Mouse (Mus musculus) cerebellum, adult (tissue): ENCODE measurements around the gene Qsox2.

Experiments
- ATAC-seq: cut with Nextera tagmentation; 2 replicates; pipeline ENCODE4 v1.9.2; 2017; ENCODE audit warnings: mild to moderate bottlenecking, moderate library complexity, mixed read lengths; ENCODE audit not compliant: insufficient number of reproducible peaks, low FRiP score, low TSS enrichment

Gene Qsox2

DNA sequence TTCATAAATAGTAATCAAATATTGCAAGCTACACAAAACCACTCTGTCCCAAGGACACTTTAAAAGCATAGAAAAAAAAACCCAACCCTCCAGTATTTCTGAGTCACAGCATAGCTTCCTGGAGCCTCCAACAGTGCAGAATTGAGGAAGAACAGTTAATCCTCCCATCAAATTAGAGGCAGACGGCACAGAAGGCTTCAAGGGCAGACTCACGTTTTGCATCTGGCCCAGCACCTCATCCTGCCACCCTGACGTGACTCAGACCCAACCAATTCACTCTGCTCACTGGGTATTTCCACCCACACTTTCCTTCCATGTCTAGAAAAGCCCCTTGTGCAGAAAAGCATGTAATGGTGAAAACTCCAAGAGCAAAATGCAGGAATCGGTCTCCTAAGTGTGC is 7.1 kb downstream of the Qsox2 start:
- ATAC-seq: no peak

DNA sequence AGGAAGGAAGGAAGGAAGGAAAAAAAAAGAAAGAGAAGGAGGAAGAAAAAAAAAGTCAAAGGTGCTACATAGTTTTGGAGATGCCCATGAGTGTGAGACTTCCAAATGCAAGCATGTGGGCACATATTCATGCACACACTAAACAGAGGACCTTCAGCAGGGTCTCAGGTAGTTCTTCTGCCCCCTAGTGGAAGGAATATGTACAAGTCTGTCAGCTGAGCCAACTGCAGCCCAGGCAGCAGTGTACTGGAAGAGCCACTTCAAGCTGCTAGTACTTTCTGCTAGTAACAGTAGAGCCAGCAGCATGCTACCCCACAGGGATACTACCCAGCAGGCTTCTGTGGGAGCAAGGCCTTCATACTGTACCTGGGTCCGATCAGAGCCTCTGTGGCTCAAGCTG is 9.5 kb downstream of the Qsox2 start:
- ATAC-seq: peak; percentile 71; the same call in 1 of the 2 replicates

GRCm38 (mm10) chr2:26225242-26225641 is 12.1 kb downstream of the Qsox2 start:
- no peak for ATAC-seq

DNA sequence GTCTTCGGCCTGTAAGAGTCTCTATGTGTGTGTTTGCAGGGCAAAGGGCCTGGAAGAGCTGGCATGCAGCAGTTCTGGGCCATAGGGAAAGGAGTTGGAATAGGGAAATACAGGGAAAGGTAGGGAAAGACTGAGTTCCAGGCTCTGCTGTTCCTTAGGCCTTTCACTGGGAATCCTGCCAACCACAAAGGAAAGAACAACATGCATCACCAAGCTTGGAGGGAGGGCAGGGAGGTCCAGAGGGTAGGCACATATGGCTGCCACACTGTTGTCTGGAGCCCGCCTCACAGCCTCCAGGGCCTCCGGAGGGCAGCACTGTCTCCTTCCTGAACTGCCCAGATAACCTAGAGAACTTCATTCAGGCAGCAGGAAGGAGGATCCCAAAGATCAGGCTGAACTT is 13.4 kb downstream of the Qsox2 start:
- peak; percentile 65; the same call in 1 of the 2 replicates for ATAC-seq

- ATAC-seq: peak; percentile 56; the same call in 1 of the 2 replicates
Observed at GRCm38 (mm10) chr2:26214526-26214925, 22.8 kb downstream of the Qsox2 start.

DNA sequence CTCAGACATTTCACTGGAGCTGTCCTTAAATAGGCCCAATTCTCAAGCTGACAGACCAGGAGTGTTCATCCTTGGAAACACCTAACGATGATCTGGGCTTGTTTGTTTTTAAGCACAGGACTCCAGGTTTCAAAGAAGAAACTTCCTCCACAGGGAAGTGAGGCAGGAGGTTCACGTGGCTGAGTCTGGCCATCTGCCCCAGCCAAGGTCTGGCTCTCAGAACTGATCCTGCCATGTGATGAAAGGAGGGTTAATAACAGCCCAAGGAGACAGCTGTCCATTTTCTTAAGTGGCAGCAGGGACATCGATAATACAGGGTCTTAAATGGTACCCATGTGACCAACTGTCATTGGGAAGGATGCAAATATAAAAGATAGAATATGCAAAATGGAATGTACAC is 27.8 kb downstream of the Qsox2 start:
- ATAC-seq: no peak

- no peak for ATAC-seq
Observed at GRCm38 (mm10) chr2:26208126-26208789, 29.1 kb downstream of the Qsox2 start, which contains the start of gene Lhx3. Lhx3 (minus strand) TSS chr2:26208289.

- no peak for ATAC-seq
Observed at GRCm38 (mm10) chr2:26207559-26207958, 29.8 kb downstream of the Qsox2 start.

- no peak for ATAC-seq
Observed at GRCm38 (mm10) chr2:26205761-26206160, 31.6 kb downstream of the Qsox2 start.

- no peak for ATAC-seq
Observed at GRCm38 (mm10) chr2:26205126-26205525, 32.2 kb downstream of the Qsox2 start.

GRCm38 (mm10) chr2:26202849-26203475 is 34.4 kb downstream of the Qsox2 start:
- no peak for ATAC-seq

DNA sequence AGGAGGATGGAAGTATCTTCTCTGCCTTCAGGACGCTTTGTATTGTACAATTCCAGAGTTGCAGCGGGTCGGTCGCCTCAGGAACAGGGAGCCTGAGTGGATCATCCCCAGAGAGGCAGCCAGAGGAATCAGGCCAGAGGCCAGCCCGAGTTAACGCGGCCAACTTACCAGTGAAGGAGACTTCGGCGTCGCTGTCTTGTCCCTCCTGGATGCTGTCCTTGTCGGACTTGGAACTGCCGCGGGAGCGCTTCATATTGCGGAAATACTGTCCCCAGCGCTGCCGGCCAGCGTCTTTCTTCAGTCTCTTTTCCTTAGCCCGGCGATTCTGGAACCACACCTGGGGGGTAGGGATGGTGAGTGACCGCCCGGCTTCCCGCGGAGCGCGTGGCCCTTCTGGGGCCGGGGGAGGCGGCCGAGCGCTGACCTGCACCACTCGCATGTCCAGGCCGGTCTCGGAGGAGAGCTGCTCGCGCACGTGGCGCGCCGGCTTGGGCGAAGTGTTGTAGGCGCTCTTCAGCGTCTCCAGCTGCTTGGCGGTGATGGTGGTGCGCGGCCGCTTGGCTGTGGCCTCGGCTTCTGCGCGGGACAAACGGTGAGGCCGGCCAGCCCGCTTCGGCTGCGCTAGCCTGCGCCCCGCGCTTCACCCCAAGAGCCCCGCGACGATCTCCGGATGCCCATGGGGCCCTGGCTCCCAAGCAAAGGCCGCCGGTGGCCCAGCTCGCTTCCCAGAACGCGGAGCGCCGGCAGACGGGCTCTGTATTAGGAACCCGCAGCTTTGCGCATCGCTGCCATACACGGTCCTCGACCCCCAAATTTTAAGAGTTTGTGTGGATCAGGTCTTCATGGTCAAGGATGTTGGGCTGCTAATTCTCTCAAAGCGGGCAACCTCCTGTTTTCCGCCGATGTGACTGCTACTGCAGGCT is 35.1 kb downstream of the Qsox2 start:
- no peak for ATAC-seq

DNA sequence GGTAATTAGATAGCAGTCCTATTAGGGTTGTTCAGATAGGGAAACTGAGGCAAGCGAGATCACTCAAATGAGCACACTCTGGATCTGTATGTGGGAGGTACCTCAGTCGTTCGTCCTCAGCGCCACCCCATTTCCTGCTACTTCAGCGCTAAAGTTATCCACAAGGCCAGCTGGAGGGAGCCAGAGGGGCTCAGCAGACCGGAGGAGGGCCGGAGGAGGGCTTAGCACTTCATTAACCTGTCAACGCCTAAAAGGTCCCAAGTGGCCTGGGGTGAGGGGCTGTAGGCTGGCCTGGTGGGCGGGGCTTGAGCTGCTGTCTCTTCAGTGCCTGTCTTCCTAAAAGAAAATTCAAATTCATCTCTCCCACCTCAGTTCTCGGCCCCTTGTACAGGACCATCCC is 38.8 kb downstream of the Qsox2 start:
- ATAC-seq: no peak

GRCm38 (mm10) chr2:26194552-26195339 is 42.6 kb downstream of the Qsox2 start:
- no peak for ATAC-seq

DNA sequence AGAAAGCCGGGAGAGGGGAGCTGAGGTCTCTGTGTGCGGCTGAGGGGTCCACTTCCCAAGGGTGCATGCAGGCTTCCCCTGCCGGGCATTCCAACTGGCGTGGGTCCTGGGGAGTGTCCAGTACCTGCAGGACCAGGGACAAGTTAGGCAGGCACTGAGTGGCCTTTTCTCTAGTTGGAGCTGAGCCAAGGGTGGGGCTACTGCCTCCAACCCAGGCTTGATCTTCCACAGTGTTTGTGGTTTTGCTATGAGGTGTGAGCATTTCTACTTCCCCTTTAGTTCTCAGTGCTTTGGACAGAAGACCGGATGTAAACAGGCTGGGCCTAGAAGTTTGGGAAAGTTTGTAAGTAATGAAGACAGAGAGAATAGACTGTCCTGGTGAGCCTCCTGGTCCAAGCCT is 48.8 kb downstream of the Qsox2 start:
- no peak for ATAC-seq

DNA sequence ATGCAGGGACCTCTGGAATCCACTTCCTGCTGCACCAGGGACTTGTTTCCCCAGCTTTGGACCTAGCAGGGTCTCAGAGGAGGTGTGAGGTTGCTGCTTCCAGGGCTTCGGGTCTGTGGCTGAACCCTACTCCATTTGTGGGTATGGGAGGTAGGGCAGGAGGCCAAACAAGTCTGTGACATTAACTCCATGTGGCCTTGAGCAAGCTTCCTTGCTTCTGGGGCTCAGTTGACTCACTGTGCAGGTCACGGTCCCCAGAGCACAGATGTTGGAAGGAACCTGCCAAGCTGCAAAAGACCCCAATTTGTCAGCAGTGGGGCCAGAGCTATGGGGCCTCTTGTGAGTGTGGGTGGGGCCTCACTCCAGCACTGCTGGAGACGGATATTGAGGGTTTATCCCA is 53.0 kb downstream of the Qsox2 start:
- no peak for ATAC-seq

DNA sequence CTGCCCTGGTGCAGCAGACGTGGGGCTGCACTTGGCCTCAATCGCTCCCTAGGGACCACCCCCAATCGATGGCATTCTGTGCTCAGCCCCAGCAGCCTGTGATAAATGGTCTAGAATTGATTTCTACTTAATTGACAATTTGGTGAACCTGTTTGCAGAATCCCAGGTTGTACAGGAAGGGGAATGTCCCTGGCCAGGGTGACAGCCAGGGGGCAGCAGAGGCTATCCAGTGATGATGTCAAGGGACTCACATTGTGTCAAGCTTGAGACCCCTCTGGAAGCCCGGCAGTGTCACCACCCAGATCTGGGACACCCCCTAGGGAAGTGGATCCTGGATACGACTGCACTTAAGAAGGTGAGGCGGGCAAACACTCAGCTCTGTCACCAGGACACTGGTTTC is 54.7 kb downstream of the Qsox2 start:
- no peak; the same call in 1 of the 2 replicates for ATAC-seq

DNA sequence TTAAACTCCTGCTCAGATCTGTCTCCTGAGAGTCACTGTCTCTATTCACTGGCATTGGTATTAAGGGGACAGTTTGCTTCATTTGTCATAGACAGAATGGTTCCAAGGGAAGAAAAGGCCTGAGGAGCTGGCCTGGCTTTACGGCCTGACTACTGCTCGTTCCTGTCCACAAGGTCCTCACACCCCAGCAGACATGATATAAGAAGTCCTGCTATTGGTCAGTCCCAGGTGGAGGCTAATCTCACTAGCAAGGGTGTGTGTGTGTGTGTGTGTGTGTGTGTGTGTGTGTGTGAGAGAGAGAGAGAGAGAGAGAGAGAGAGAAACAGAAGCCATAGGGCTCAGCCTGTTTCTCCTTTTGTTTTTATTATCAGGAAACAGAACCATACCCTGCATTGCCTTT is 60.1 kb downstream of the Qsox2 start:
- no peak for ATAC-seq

- ATAC-seq: no peak
Observed at GRCm38 (mm10) chr2:26176731-26177130, 60.6 kb downstream of the Qsox2 start.

GRCm38 (mm10) chr2:26175191-26175590 is 62.1 kb downstream of the Qsox2 start:
- ATAC-seq: no peak
